Mouse (Mus musculus) spleen, postnatal 36 days (tissue): Measurements from ENCODE around the gene Tmpo.

Experiments used
- DNase-seq, 2 experiments: peaks; one replicate each; pipeline ENCODE4 v3.0.0; 2022; ENCODE audit warnings: low spot score in 2 of 2, mixed read lengths in 1 of 2

The Tmpo gene

DNA sequence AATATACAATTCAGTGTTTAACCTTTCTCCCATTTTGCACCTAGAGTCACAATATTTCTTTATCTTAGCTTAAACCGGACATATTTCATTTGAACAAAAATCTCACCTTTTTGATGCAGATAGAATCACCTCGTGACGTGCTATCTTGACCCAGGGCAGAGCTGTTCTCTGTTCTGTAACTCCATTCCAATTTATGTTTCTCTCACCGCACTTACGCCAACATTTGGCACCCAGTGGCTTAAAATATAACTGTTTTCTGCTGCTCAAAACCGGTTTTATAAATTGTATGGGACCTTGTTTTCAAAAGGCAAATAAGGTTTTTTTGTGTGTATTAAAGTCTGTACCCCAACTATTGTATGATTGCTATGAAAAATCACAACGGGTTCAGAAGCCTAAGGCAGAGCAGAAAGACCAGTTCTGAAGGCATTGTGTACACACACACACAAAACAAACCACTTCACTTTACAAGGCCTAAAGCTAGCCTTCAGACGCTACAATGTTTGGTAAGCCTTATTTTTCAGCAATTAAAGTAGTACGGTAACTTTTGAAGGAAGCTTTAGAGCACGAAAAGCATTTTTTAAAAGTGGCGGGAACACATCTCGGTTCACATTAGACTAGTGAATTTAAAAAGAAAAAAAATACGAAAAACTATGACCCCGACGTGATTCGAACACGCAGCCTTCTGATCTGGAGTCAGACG lies at the start of gene Tmpo:
Gene Tmpo, minus strand, starts transcription at position 555 of the 700 bp plus-strand sequence.
- no peak for DNase-seq

DNA sequence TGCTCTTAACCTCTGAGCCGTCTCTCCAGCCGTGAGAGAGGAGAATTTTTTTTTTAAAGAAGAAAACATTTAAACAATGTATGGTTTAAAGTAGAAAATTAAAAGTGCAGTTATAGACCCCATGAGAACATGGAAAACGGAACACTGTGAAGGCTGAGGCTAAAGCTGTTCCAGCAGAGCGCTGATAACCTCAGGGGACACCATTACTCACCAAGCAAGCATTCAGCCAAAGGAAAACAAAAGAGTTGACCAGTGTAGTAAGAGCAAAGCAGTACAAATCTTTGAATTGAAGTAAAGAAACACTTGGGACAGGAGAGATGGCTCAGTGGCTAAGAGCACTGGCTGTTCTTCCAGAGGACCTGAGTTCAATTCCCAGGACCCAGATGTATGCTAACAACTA lies 49.3 kb upstream of the Tmpo start:
- DNase-seq = no peak

DNA sequence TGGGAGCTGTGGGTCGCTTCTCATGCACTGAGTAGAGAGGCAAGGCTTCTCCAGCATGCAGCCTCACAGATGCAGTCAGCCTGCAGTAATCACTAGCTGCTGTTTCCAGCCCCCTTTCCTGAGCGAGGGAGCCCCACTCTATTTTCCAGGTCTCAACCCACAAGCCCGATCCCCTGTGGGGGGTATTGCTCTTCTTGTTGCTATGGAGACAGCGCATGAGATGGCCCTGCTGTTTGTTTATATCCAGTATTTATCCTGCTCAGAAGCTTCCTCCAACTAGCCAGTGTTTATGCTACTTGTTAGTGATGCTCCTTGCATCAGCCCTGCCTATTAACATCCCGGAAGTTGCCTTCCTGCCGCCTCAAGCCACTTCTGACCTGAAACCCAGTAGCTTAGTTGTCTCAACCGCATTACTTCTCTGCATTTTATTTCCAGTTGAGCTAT lies 48.4 kb upstream of the Tmpo start:
- DNase-seq = no peak

DNA sequence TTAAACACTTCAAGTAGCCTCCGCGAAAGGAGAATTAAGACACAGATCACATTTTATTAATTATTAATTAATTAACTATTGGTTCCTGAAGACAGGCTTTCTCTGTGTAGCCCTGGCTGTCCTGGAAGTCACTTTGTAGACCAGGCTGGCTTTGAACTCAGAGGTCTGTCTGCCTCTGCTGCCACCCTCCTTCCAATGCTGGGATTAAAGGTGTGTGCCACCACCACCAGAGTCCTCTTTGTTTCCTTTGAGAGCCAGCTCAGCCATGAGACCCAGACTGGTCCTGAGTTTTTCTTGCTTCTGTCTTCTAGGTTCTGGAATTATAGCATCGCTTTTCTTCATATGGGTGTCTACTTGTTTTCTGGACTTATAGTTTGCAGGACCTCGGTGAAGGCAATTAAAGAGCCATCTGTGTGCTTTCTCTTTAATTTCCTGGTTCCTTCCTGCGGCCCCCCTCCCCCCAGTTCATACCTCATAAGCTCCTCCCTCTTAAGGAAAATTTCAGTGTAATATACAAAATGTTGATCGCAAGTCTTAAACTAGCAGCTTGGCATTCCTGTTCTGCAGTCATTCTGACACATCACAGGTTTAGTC lies 47.9 kb upstream of the Tmpo start:
- no peak for DNase-seq

DNA sequence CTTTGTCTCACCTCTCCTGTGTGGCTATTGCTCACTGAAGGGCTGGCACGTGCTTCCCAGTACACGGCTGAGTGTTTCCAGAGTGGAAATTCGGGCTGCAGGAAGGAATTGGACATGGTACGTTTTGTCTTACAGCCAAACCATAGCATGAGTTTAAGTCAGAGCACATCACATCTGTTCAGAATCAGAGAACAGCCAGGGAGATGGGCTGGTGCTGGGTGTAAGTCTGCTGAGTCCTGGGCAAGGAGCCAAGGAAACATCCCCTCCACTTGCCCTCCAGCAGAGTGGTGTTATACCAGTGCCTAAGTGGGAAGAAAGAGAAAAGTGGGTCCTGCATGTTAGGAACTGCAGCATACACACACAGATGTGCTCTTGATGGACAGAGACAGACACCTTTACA lies 45.9 kb upstream of the Tmpo start:
- no peak for DNase-seq

DNA sequence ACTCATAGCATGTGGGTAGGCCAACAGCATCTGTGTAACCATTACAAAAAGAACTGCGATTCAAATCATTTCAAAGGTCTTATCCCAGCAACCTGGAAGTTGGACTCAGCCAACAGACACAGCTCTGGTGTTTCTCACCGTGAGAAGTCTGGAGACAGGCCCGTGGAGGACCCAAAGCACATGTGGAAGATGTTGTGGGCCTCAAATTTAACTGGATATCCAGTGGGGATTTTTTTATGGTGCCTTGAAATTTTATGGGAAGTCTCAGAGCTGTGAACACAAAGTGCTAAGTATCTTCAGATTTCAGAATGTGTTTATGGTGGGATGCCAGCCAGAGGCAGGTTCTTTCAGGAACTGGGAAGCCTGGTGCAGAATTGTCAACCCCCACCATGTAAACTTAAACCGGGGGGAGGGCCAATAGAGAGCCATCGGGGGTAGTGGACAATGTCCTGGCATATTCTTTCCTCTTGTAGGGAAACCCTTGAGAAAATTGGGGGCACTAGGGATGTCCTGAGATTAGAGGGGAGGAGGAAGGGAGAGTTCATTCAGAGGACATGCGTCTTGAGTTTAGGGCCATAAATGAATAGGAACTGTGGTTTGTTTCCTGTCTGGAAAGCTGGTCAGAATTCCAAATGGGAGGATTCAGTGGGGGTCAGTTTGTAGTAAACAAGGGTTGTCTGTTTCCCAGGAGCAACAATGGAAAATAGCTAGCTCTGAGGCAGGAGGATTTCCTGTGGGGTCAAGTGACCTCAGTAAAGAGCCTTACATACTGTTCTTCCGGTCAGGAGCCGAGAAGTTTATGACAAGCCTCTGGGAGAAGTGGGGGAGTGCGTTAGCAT lies 41.5 kb upstream of the Tmpo start:
- no peak for DNase-seq

DNA sequence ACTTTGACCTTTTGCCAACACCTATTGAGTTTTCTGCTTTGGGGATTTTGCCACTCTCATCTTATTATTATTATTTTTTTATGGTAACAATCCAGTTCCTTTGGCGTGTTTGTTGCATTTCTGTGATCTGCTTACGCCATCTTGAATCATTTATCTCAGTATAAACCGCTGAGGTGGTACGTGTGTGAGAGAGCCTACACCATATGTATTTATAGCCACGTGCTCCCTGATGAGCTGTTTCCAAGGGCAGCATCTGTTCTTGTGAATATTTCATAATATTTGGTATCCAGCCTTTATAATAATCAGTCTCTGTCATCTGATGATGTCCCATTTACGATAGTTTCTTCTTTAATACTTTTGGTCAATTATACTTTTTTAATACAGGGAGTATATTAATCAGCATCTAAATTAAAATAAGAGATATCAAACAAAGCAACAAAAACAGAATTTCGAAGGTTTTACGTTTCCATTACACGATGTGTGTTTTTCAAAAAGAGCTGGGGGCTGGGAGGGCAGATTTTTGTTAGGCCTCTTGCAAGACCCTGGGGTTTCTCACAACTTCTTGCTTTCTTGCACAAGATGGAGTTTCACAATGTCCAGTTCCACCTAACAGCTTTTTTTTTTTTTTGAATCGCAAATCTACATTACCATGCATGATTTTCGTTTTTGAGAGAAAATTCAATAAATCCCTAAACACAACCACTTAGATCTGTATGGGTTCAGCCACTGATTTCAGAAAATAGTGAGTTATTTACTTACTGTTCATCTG lies 28.0 kb upstream of the Tmpo start:
- no peak for DNase-seq

DNA sequence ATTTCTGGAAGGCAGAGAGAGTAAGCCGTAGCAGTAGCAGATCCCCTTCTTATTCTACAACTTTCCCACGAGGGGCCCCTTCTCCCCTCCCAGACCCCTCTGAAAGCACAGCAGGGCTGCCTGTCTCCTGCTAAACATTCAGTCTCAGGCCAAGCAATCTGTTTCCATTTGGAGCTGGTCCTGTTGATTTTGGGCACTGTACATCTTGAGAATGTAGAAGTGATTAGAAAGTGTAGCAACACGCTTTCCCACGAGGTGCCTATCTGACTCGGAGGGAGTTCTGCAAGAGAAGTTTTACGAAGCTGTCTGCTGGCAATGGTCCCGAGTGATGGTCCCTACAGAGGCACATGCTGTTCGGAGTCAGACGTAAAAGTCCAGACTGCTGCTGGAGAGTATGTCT lies 27.3 kb upstream of the Tmpo start:
- DNase-seq = no peak

DNA sequence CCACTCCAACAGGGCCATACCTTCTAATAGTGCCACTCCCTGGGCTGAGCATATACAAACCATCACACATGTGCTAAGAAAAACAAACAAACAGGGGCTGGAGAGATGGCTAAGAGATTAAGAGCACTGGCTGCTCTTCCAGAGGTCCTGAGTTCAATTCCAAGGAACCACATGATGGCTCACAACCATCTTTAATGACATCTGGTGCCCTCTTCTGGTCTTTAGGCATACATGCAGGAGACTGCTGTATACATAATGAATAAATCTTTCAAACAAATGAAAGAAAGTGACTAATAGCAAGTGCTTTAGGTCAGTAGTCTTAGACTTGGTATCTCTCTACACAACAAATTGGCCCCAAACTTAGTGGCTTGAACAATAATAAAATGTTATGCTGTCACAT lies 26.2 kb upstream of the Tmpo start:
- DNase-seq = no peak

DNA sequence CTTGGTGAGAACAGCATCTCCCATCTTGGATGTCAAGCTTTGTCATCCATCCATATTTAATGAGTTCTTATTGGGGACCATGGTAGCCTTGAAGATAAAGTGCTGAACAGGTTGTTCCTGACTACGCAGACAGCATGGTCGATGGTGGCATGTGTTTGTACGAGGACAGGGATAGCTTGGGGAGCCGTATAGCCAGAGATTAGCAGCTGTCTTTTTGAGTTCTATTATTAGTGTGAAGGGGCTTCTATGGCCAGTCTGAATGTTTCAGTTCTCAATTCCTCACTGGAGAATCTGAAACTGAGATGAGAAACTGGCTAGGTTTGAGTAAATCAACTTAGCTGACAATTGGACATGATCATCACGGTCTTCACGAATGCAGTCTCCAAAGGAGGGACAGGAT lies 24.5 kb upstream of the Tmpo start:
- DNase-seq = no peak

DNA sequence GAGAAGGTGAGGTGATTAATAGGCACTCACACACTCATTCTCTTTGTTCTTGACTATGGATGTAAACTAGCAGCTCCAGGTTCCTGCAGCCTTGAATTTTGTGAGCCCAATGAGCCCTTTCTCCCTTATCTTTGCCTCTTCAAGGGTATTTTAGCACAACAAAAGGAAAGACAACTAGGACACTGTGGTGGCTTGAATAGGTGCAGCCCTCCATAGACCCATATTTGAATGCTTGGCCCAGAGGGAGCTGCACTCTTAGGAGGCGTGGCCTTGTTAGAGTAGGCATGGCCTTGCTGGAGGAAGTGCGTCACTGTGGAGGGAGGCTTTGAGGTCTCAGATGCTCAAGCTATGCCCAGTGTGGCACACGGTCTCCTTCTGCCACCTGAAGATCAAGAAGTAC lies 19.5 kb upstream of the Tmpo start:
- DNase-seq = no peak

DNA sequence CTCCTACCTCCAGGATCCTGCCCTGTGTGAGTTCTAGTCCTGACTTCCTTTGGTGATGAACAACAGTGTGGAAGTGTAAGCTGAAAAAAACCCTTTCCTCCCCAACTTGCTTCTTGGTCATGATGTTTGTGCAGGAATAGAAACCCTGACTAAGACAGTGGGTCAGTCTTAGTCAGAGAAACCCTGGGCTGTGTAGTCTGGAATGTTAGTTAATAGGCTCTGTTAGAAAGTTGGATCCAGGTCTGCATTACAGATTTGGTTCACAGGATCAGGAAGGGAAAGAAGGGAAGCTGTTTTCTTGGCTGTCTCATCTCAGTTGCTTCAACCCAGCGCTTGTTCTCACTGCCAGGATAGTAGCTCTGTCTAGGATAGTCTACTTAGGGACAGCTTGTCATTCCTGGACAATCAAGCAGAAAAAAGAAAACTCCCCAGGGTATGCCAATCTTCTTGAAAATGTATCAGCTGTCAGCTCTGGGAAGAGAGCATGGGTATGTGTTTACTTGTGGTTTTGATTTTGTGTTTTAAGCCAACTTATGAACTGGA lies 18.2 kb upstream of the Tmpo start:
- no peak for DNase-seq

DNA sequence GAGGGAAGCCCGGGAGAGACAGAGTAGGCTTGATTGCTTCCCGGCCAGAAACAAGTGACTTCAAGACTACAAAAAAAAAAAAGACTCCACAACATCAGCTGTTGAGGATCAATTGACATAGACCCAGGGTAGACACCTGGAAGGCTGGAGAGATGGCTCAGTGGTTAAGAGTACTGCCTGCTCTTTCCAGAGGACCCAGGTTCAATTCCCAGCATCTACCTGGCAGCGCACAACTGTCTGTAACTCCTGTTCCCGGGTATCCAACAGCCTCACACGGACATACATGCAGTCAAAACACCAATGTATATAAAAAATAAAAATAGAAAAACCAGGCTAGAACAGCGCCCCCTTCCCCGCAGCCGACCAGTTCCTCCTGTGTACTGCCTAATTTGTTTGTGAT lies 16.6 kb upstream of the Tmpo start:
- DNase-seq = no peak

DNA sequence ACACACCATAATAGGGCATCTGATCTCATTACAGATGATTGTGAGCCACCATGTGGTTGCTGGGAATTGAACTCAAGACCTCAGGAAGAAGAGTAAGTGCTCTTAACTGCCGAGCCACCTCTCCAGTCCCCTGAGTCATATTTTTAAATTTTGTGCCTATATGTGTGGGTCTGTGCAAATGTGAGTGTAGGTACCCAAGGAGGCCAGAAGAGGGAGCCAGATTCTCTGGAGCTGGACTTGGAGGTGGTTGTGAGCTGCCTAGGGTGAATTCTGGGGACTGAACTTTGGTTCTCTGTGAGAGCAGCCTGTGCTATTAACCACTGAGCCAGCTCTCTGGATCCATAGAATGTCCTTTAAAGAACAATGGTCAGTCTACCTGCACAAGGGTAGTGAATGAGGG lies 15.7 kb upstream of the Tmpo start:
- DNase-seq = no peak

DNA sequence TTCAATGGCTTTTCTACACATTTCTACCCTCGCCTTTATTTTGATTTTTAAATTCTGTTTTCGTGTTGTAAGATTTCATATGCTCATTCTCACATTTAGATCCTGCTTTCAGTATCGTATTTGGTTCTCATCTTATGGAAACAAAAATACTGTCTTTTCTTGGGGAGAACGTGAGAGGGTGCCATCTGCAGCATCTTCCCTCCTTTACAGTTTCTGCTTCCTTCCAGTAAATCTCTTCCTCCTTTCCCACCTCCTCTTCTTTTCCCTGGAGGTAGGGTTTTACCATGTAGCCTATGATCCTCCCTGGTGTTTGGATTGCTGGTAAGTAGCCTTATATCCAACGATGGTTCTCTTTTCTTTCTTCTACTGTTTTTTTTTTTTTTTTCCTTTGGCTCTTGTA lies 14.6 kb upstream of the Tmpo start:
- no peak for DNase-seq

DNA sequence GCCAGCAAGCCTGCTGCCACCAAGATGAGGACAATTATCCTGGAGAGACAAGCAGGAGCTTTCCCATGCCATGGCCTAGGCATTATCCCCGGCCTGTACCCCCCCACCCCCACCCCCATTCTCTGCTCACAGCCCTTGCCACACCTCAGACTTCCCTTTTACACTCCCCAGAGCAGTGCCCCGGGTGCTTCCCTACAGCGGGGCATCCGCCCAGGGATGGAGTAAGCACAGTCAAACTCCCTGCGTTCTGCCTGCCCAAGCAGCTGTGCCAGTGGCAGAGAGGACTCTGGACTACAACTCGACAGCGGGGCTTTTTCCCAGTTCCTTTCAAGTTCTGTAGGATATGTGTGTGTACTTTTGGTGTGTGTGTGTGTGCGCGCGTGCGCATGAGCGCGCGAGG lies 14.0 kb upstream of the Tmpo start:
- DNase-seq = no peak

DNA sequence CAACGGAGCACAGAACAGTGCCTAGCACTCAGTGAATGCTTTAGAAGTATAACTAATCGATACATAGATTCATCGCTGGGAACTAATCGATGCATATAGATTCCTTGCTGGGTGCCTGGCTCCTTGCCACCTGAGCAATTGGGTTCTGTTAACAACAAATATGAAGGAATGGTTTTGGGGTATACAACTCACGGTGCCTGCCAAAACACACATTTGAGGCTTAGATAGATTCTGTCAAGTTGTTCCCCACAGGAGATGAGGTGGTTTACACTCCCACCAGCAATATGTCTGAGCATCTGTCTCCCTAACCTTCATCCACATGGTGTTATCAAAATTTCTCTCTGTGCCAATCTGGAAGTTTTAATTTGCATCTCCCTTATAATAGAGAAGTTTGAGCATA lies 10.7 kb upstream of the Tmpo start:
- no peak for DNase-seq

DNA sequence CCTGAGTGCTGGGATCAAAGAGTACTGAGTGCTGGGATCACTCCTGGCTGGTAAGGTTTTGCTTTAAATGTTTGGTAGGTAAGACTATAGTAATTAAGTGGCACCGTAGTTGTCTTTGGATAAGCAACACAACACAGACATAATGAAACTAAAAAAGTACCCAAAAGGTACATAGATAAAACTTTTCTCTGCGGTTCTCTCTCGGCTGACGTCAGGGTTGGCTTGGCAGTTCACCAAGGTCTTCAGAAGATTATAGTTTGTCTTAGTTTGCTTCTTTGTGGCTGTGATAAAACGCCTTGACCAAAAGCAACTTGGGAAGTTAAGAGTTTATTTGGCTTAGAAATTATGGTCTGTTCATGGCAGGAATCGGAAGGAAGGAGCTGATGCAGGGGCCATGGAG lies 8.4 kb upstream of the Tmpo start:
- DNase-seq = no peak

DNA sequence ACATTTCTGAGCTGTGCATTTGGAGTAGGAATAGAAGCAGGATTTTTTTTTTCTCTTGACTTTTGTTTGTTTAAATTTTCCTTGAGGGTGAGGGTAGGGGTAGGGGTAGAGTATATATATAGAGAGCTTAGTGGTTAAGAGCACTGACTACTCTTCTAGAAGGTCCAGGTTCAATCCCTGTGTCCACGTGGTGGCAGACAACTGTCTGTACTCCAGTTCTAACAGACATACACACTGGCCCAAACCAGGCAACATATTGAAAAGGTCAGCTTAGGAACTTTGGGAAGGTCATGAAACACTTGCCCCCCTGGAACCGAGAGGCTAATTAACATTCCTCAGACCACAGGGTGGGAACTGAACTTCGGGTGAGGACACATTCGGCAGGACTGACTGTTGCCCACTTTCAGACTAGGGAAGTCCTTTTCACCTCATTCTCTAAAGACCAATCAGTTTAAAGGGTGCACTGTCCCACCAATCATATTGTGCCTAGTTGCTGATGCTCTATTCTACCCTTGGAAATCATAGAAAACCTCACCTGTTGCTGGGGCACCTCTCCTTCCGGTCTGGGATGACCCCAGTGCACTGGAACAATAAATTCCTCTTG lies 7.7 kb upstream of the Tmpo start:
- DNase-seq = no peak

DNA sequence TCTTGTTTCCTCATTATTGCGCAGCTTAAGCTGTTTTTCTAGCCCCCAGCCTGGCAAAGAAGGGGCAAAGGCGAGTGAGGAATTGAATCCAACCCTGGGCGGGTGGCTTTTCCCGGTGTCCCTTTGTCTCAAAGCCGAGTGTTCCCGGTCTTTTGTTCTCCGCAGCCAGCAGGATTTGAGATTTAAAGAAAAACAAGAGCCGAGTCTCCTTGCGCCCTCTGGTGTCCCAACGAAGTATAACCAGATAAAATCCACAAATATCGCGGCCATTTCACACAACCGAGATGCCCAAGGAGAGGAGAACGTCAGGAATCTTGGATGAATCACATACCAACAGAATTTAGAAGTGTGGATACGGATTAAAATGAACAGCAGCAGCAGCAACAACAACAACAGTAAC lies 6.8 kb upstream of the Tmpo start:
- DNase-seq = peak; percentile 48 to 66

DNA sequence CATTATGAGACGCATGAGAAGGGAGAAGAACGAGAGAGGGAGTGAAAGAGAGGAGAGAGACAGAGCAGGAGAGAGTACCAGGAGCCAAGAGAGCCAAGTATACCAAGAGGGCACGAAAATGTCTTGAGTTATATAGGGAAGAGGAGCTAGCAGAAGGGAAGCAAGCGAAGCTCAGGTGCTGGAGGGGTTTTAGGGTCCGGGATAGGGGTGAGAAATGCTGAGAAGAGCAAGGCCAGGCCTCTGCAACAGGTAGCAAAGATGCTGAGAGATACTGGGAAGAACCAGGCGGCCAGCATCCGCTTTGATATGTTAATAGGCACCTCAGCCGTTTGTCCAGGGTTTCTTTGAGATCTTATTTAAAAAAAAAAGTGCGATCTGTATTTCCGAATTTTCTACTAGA lies 6.2 kb upstream of the Tmpo start:
- no peak for DNase-seq

DNA sequence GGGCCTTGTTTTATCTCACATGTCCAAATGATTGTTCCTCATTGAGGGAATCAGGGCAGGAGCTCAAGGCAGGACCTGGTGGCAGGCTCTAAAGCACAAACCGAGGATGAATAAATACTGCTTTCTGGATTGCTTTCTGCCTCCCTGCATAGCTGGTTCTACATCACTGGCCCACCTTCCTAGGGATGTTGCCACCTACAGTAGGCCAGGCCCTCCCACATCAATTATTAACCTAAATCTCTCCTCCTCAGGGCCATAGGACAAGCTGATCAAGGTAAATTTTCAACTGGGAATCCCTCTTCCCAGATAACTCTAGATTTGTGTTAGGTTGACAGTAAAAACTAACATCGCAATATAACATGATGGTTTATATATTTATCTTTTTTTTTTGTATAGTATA lies 4.6 kb upstream of the Tmpo start:
- no peak for DNase-seq
